Comparison of ENCODE assay signal across 22 mouse cellular contexts in genomic region chr2:146723671-146724070, GRCm38 (mm10).
DNase-seq lines count a peak whose midpoint lies in the region; ATAC-seq and TF ChIP-seq lines count a peak whose summit lies in the region.
"Had no signal": no experiment of that assay in that cellular context is flagged by ENCODE, and none has a peak within 500 bp of the region (broad histone marks: within the 10 kb centered on the region; RNA-seq: fewer than 3 reads in every experiment).

No protein-coding gene starts in this region.

- ATAC-seq in hindbrain, embryonic 11.5 days (ENCODE audit: low FRiP score) = peak; percentile 48
- ATAC-seq in forebrain, embryonic 14.5 days = peak; percentile 63
- ATAC-seq in hindbrain, embryonic 15.5 days (ENCODE audit: low FRiP score, low read depth) = 0 out of 2 replicates have a peak, but pooled peaks have one; percentile 28
- no peak for ATAC-seq in midbrain, postnatal 0 days (ENCODE audit: low FRiP score)
- no peak for ATAC-seq in intestine, embryonic 16.5 days
- no peak for ATAC-seq in frontal cortex, adult (ENCODE audit: low TSS enrichment)
- ATAC-seq: liver, postnatal 0 days; lung, postnatal 0 days had no signal

- 45% methylated on average over 4 of the region's 4 CpGs for WGBS in hindbrain, embryonic 11.5 days
- WGBS in hindbrain, embryonic 10.5 days = 49% methylated on average over 4 of the region's 4 CpGs
- 18% methylated on average over 4 of the region's 4 CpGs for WGBS in forebrain, embryonic 14.5 days
- 27% methylated on average over 4 of the region's 4 CpGs for WGBS in hindbrain, embryonic 15.5 days
- WGBS in midbrain, postnatal 0 days = 51% methylated on average over 4 of the region's 4 CpGs
- WGBS in intestine, embryonic 16.5 days = 75% methylated on average over 4 of the region's 4 CpGs

- H3K4me3 ChIP-seq in hindbrain, embryonic 11.5 days (ENCODE audit: low read depth, low read length) = no peak overlapping the region
- no peak overlapping the region for H3K4me3 ChIP-seq in hindbrain, embryonic 10.5 days
- no peak overlapping the region for H3K4me3 ChIP-seq in forebrain, embryonic 14.5 days (ENCODE audit: low read depth, low read length)
- H3K4me3 ChIP-seq in hindbrain, embryonic 15.5 days = no peak overlapping the region
- no peak overlapping the region for H3K4me3 ChIP-seq in midbrain, postnatal 0 days (ENCODE audit: low read depth, low read length)
- H3K4me3 ChIP-seq in intestine, embryonic 16.5 days (ENCODE audit: low read length) = no peak overlapping the region
- H3K4me3 ChIP-seq: embryonic facial prominence, embryonic 10.5 days; heart, embryonic 12.5 days; kidney, embryonic 15.5 days; limb, embryonic 12.5 days had no signal

- H3K27me3 ChIP-seq in hindbrain, embryonic 11.5 days (ENCODE audit: control insufficient read depth, insufficient read depth, low read length) = no peaks in the 10 kb centered on the region
- peaks cover 65% of the 10 kb centered on the region for H3K27me3 ChIP-seq in hindbrain, embryonic 10.5 days (ENCODE audit: insufficient read depth, poor library complexity, severe bottlenecking)
- H3K27me3 ChIP-seq in forebrain, embryonic 14.5 days (replicated peaks; ENCODE audit: control insufficient read depth, insufficient read depth, low read length) = no peaks in the 10 kb centered on the region; the same call in 1 of the 2 replicates
- H3K27me3 ChIP-seq in hindbrain, embryonic 15.5 days = peaks cover 7% of the 10 kb centered on the region; the same call in 1 of the 2 replicates
- peaks cover 9% of the 10 kb centered on the region for H3K27me3 ChIP-seq in midbrain, postnatal 0 days (ENCODE audit: insufficient read depth, low read length)
- H3K27me3 ChIP-seq in intestine, embryonic 16.5 days (replicated peaks; ENCODE audit: control insufficient read depth, insufficient read depth, low read length) = no peaks in the 10 kb centered on the region
- H3K27me3 ChIP-seq: heart, embryonic 12.5 days; kidney, embryonic 15.5 days; limb, embryonic 12.5 days had no signal

- TF ChIP-seq CTCF in midbrain, postnatal 0 days (IDR thresholded peaks at IDR 0.05) = no peak

- H3K4me1 ChIP-seq in hindbrain, embryonic 11.5 days (replicated peaks; ENCODE audit: control insufficient read depth, insufficient read depth, low read length) = no peaks in the 10 kb centered on the region; the same call in 1 of the 2 replicates
- peaks cover 56% of the 10 kb centered on the region for H3K4me1 ChIP-seq in hindbrain, embryonic 10.5 days (replicated peaks)
- peaks cover 32% of the 10 kb centered on the region for H3K4me1 ChIP-seq in forebrain, embryonic 14.5 days (ENCODE audit: control insufficient read depth, insufficient read depth, low read length)
- H3K4me1 ChIP-seq in hindbrain, embryonic 15.5 days (replicated peaks) = peaks cover 21% of the 10 kb centered on the region
- 0 out of 2 replicates have a peak, but pooled peaks cover 5% of the 10 kb centered on the region for H3K4me1 ChIP-seq in midbrain, postnatal 0 days (ENCODE audit: insufficient read depth, low read length)
- no peaks in the 10 kb centered on the region for H3K4me1 ChIP-seq in intestine, embryonic 16.5 days (ENCODE audit: control insufficient read depth, insufficient read depth, low read length)
- H3K4me1 ChIP-seq: heart, embryonic 12.5 days; kidney, embryonic 15.5 days had no signal

- peak overlapping the region; percentile 48; the same call in 1 of the 2 replicates for H3K27ac ChIP-seq in hindbrain, embryonic 11.5 days (ENCODE audit: low read depth, low read length)
- no peak overlapping the region for H3K27ac ChIP-seq in hindbrain, embryonic 10.5 days
- H3K27ac ChIP-seq in forebrain, embryonic 14.5 days (ENCODE audit: low read depth, low read length) = peak overlapping the region; percentile 15; the same call in 1 of the 2 replicates
- 0 out of 2 replicates have a peak overlapping the region, but pooled peaks have one; percentile 38 for H3K27ac ChIP-seq in hindbrain, embryonic 15.5 days (replicated peaks)
- H3K27ac ChIP-seq in midbrain, postnatal 0 days (ENCODE audit: low read depth, low read length) = peak overlapping the region; percentile 13; the same call in 1 of the 2 replicates
- no peak overlapping the region for H3K27ac ChIP-seq in intestine, embryonic 16.5 days (ENCODE audit: low read length)
- H3K27ac ChIP-seq: embryonic facial prominence, embryonic 10.5 days; kidney, embryonic 15.5 days; limb, embryonic 12.5 days; stomach, postnatal 0 days had no signal

- no peaks in the 10 kb centered on the region for H3K9me3 ChIP-seq in hindbrain, embryonic 11.5 days (ENCODE audit: control insufficient read depth, low read length)
- no peaks in the 10 kb centered on the region for H3K9me3 ChIP-seq in hindbrain, embryonic 10.5 days
- no peaks in the 10 kb centered on the region for H3K9me3 ChIP-seq in forebrain, embryonic 14.5 days (replicated peaks; ENCODE audit: control insufficient read depth, low read length)
- no peaks in the 10 kb centered on the region for H3K9me3 ChIP-seq in hindbrain, embryonic 15.5 days
- no peaks in the 10 kb centered on the region for H3K9me3 ChIP-seq in midbrain, postnatal 0 days (ENCODE audit: low read length)
- H3K9me3 ChIP-seq in intestine, embryonic 16.5 days (ENCODE audit: control insufficient read depth, low read length) = no peaks in the 10 kb centered on the region
- H3K9me3 ChIP-seq: embryonic facial prominence, embryonic 10.5 days; heart, embryonic 12.5 days; kidney, embryonic 15.5 days; limb, embryonic 12.5 days had no signal

- no peaks in the 10 kb centered on the region for H3K36me3 ChIP-seq in hindbrain, embryonic 11.5 days (ENCODE audit: control insufficient read depth, insufficient read depth, low read length)
- H3K36me3 ChIP-seq in hindbrain, embryonic 10.5 days = no peaks in the 10 kb centered on the region
- no peaks in the 10 kb centered on the region for H3K36me3 ChIP-seq in forebrain, embryonic 14.5 days (ENCODE audit: control insufficient read depth, insufficient read depth, low read length)
- no peaks in the 10 kb centered on the region for H3K36me3 ChIP-seq in hindbrain, embryonic 15.5 days
- no peaks in the 10 kb centered on the region for H3K36me3 ChIP-seq in midbrain, postnatal 0 days (ENCODE audit: insufficient read depth, low read length)
- no peaks in the 10 kb centered on the region for H3K36me3 ChIP-seq in intestine, embryonic 16.5 days (ENCODE audit: control insufficient read depth, insufficient read depth, low read length)
- H3K36me3 ChIP-seq: embryonic facial prominence, embryonic 10.5 days; heart, embryonic 12.5 days; kidney, embryonic 15.5 days; limb, embryonic 12.5 days had no signal

- H3K9ac ChIP-seq in hindbrain, embryonic 11.5 days (ENCODE audit: low read depth, low read length) = no peak overlapping the region
- H3K9ac ChIP-seq in forebrain, embryonic 14.5 days (ENCODE audit: low read length) = no peak overlapping the region
- H3K9ac ChIP-seq in hindbrain, embryonic 15.5 days = no peak overlapping the region
- no peak overlapping the region for H3K9ac ChIP-seq in midbrain, postnatal 0 days (replicated peaks; ENCODE audit: low read length, poor library complexity, severe bottlenecking)
- no peak overlapping the region for H3K9ac ChIP-seq in intestine, embryonic 16.5 days (ENCODE audit: low read depth, low read length)
- H3K9ac ChIP-seq: heart, embryonic 12.5 days; kidney, embryonic 15.5 days; limb, embryonic 12.5 days; liver, postnatal 0 days had no signal

- H3K4me2 ChIP-seq in hindbrain, embryonic 11.5 days (replicated peaks; ENCODE audit: low read depth, low read length) = no peak overlapping the region
- no peak overlapping the region for H3K4me2 ChIP-seq in forebrain, embryonic 14.5 days (ENCODE audit: low read length)
- no peak overlapping the region for H3K4me2 ChIP-seq in hindbrain, embryonic 15.5 days
- no peak overlapping the region for H3K4me2 ChIP-seq in midbrain, postnatal 0 days (ENCODE audit: low read depth, low read length, poor library complexity, severe bottlenecking)
- no peak overlapping the region for H3K4me2 ChIP-seq in intestine, embryonic 16.5 days (ENCODE audit: low read depth, low read length)
- H3K4me2 ChIP-seq: heart, embryonic 12.5 days; kidney, embryonic 15.5 days; limb, embryonic 12.5 days; liver, embryonic 11.5 days had no signal

- peak; percentile 31 for DNase-seq in hindbrain, embryonic 11.5 days (ENCODE audit: low spot score)
- no peak for DNase-seq in hindbrain, embryonic 10.5 days (ENCODE audit: low spot score)
- peak; percentile 64 for DNase-seq in forebrain, embryonic 14.5 days (ENCODE audit: low spot score)
- no peak for DNase-seq in midbrain, postnatal 0 days (ENCODE audit: low spot score)
- no peak for DNase-seq in layer of hippocampus, adult 9-11 months
- DNase-seq: adrenal gland, postnatal 36 days; cerebellum, adult 9-10 months; gastrocnemius, postnatal 25 days; heart, adult 18-20 months; heart, postnatal 10 days; kidney, adult 11 months; liver, postnatal 0 days had no signal

Comparison
In these comparisons a context has a peak if more than half of its experiments do, and no peak if none do; other contexts are left out.
1. DNase-seq: peak in hindbrain, embryonic 11.5 days (single experiment) and forebrain, embryonic 14.5 days (single experiment); none in hindbrain, embryonic 10.5 days (single experiment), midbrain, postnatal 0 days (single experiment) and layer of hippocampus, adult 9-11 months (single experiment).
2. H3K27ac ChIP-seq: peak in hindbrain, embryonic 11.5 days (single experiment), forebrain, embryonic 14.5 days (single experiment), hindbrain, embryonic 15.5 days (single experiment) and midbrain, postnatal 0 days (single experiment); none in hindbrain, embryonic 10.5 days (single experiment) and intestine, embryonic 16.5 days (single experiment).
3. ATAC-seq: peak in hindbrain, embryonic 11.5 days (single experiment), forebrain, embryonic 14.5 days (single experiment) and hindbrain, embryonic 15.5 days (single experiment); none in midbrain, postnatal 0 days (single experiment), intestine, embryonic 16.5 days (single experiment) and frontal cortex, adult (single experiment).